Mouse (Mus musculus) monocyte, adult 5-6 weeks (primary cell): Measurements from ENCODE around the gene Misp. TPM values are rescaled to one million over a fixed set of nuclear protein-coding genes. Genes with fewer than 3 reads are reported as not detected.

ENCODE experiments used
- total RNA-seq: library from RNA; stranded (forward); fragments of 200-1000, 200-491, 200-594 nt; gene quantifications from 3 replicates; pipeline ENCODE4 v1.2.3, GENCODE M21; 2017

Misp gene
- total RNA-seq, 1 experiment from 2014 or later: not detected

Other genes starting within 250 kb of the Misp start
- gene Theg, start 233.7 kb upstream of the Misp start, total RNA-seq: not detected in 3 replicates
- not detected in 3 replicates for gene C2cd4c, start 207.0 kb upstream of the Misp start, total RNA-seq
- not detected in 3 replicates for gene Shc2, start 183.1 kb upstream of the Misp start, total RNA-seq
- not detected in 3 replicates for gene Odf3l2, start 175.3 kb upstream of the Misp start, total RNA-seq
- gene Madcam1, start 156.4 kb upstream of the Misp start, total RNA-seq: not detected in 3 replicates
- 8.9 to 28.4 TPM (median 25.4 TPM) in 3 replicates for gene Tpgs1, start 151.6 kb upstream of the Misp start, total RNA-seq
- gene Cdc34, start 138.8 kb upstream of the Misp start, total RNA-seq: 76.0 to 109 TPM (median 89.7 TPM) in 3 replicates
- 0.29 to 17.0 TPM (median 3.0 TPM) in 3 replicates for gene Gzmm, start 132.0 kb upstream of the Misp start, total RNA-seq
- 158 to 185 TPM (median 179 TPM) in 3 replicates for gene Bsg, start 116.5 kb upstream of the Misp start, total RNA-seq
- not detected in 3 replicates for gene Hcn2, start 104.4 kb upstream of the Misp start, total RNA-seq
- 8.3 to 15.9 TPM (median 10.4 TPM) in 3 replicates for gene Polrmt, start 74.4 kb upstream of the Misp start, total RNA-seq
- not detected in 3 replicates for gene Fgf22, start 65.9 kb upstream of the Misp start, total RNA-seq
- gene Rnf126, start 54.0 kb upstream of the Misp start, total RNA-seq: 3.5 to 18.0 TPM (median 8.8 TPM) in 3 replicates
- 1.3 to 3.3 TPM (median 2.0 TPM) in 3 replicates for gene Fstl3, start 43.7 kb upstream of the Misp start, total RNA-seq
- gene Prss57, start 30.0 kb upstream of the Misp start, total RNA-seq: 0.21 to 2.1 TPM in 2 of 3 replicates, not detected in the other
- gene Palm, start 27.4 kb upstream of the Misp start, total RNA-seq: 21.3 to 30.9 TPM (median 27.0 TPM) in 3 replicates
- 55.7 to 124 TPM (median 78.8 TPM) in 3 replicates for gene Ptbp1, start 33.4 kb downstream of the Misp start, total RNA-seq
- gene Prtn3, start 53.5 kb downstream of the Misp start, total RNA-seq: not detected in 3 replicates
- 0.95 TPM in 1 of 3 replicates, not detected in the others for gene Plppr3, start 53.6 kb downstream of the Misp start, total RNA-seq
- not detected in 3 replicates for gene Elane, start 65.3 kb downstream of the Misp start, total RNA-seq
- gene Cfd, start 69.9 kb downstream of the Misp start, total RNA-seq: not detected in 3 replicates
- gene Med16, start 87.9 kb downstream of the Misp start, total RNA-seq: 13.3 to 16.8 TPM (median 13.3 TPM) in 3 replicates
- not detected in 3 replicates for gene Gm26602, start 89.9 kb downstream of the Misp start, total RNA-seq
- gene Kiss1r, start 96.0 kb downstream of the Misp start, total RNA-seq: 0.39 TPM in 1 of 3 replicates, not detected in the others
- 23.4 to 53.8 TPM (median 35.4 TPM) in 3 replicates for gene R3hdm4, start 100.2 kb downstream of the Misp start, total RNA-seq
- gene Arid3a, start 106.1 kb downstream of the Misp start, total RNA-seq: 35.3 to 38.9 TPM (median 36.8 TPM) in 3 replicates
- 7.8 to 14.2 TPM (median 8.8 TPM) in 3 replicates for gene Wdr18, start 139.2 kb downstream of the Misp start, total RNA-seq
- gene Grin3b, start 149.7 kb downstream of the Misp start, total RNA-seq: not detected in 3 replicates
- 49.0 to 80.6 TPM (median 59.1 TPM) in 3 replicates for gene Tmem259, start 163.3 kb downstream of the Misp start, total RNA-seq
- gene Cnn2, start 167.6 kb downstream of the Misp start, total RNA-seq: 210 to 295 TPM (median 228 TPM) in 3 replicates
- gene Abca7, start 175.5 kb downstream of the Misp start, total RNA-seq: 33.6 to 53.0 TPM (median 45.9 TPM) in 3 replicates
- gene Arhgap45, start 195.7 kb downstream of the Misp start, total RNA-seq: 356 to 478 TPM (median 365 TPM) in 3 replicates
- gene Polr2e, start 218.8 kb downstream of the Misp start, total RNA-seq: 83.4 to 130 TPM (median 95.9 TPM) in 3 replicates
- 250 to 253 TPM (median 251 TPM) in 3 replicates for gene Gpx4, start 226.2 kb downstream of the Misp start, total RNA-seq